Mouse (Mus musculus): ENCODE measurements at regions not wholly inside any gene's neighbourhood (a gene's known extent, or its start where the extent isn't known, plus 50 kb on each side); places are given as distances from the start of the nearest gene placed in this dataset.

- no peak for TF ChIP-seq CTCF (IDR thresholded peaks at IDR 0.05 in 2 of 3, conservative IDR thresholded peaks at IDR 0.05 in 1 of 3; ENCODE audit: control insufficient read depth in 1 of 3, insufficient read depth in 1 of 3, low read depth in 2 of 3, low read length in 3 of 3, poor library complexity in 1 of 3, severe bottlenecking in 1 of 3)
- TF ChIP-seq EP300 (IDR thresholded peaks at IDR 0.05; ENCODE audit: low read depth in 1 of 2, low read length in 2 of 2) = no peak
- no peak for TF ChIP-seq ZKSCAN1 (IDR thresholded peaks at IDR 0.05; ENCODE audit: low read depth, low read length)
- no peak for TF ChIP-seq NELFE (IDR thresholded peaks at IDR 0.05; ENCODE audit: low read depth, low read length)
- no peak for TF ChIP-seq ZMIZ1 (IDR thresholded peaks at IDR 0.05; ENCODE audit: low read depth, low read length)
- TF ChIP-seq USF1 (IDR thresholded peaks at IDR 0.05; ENCODE audit: low read depth, low read length) = no peak
- TF ChIP-seq POLR2A (IDR thresholded peaks at IDR 0.05; ENCODE audit: control insufficient read depth in 1 of 2, insufficient read depth in 1 of 2, low read depth in 1 of 2, low read length in 2 of 2, poor library complexity in 1 of 2) = no peak
- no peak for TF ChIP-seq SIN3A (IDR thresholded peaks at IDR 0.05; ENCODE audit: low read length)
- TF ChIP-seq MYC (IDR thresholded peaks at IDR 0.05; ENCODE audit: low read depth, low read length) = no peak
- no peak for TF ChIP-seq TAL1 (IDR thresholded peaks at IDR 0.05; ENCODE audit: low read length)
- no peak for TF ChIP-seq CHD2 (IDR thresholded peaks at IDR 0.05; ENCODE audit: low read length)
- TF ChIP-seq MXI1 (IDR thresholded peaks at IDR 0.05; ENCODE audit: low read depth, low read length) = no peak
Observed at GRCm38 (mm10) chr15:36939608-36940007, 68.0 kb downstream of the Zfp706 start.

All from MEL (cell line).